Mouse (Mus musculus) liver, embryonic 12.5 days (tissue): ENCODE measurements at regions not wholly inside any gene's neighbourhood (a gene's known extent, or its start where the extent isn't known, plus 50 kb on each side); places are given as distances from the start of the nearest gene placed in this dataset.
"Not testable (repeated sequence)": the region's sequence is repeated elsewhere in the genome, so short reads cannot be mapped to it uniquely, and the experiment has no call there.

Source experiments
- ATAC-seq: fragments of 200-750 bp; cut with Nextera tagmentation; 2 replicates; pipeline ENCODE4 v1.8.0; 2017; ENCODE audit warnings: moderate number of reproducible peaks, mild to moderate bottlenecking, moderate library complexity
- H3K27ac ChIP-seq: fragments of 300-500 bp; sonication (generic); 2 replicates; pipeline ENCODE4 v1.5.1; 2016; ENCODE audit warnings: mild to moderate bottlenecking
- H3K27me3 ChIP-seq: fragments of 300-500 bp; sonication (generic); replicated peaks from 2 replicates; pipeline ENCODE4 v1.6.1; 2016; ENCODE audit warnings: mild to moderate bottlenecking, moderate library complexity
- H3K36me3 ChIP-seq: fragments of 300-500 bp; sonication (generic); 2 replicates; pipeline ENCODE4 v1.6.1; 2016; ENCODE audit warnings: mild to moderate bottlenecking, moderate library complexity
- H3K4me1 ChIP-seq: fragments of 300-500 bp; sonication (generic); 2 replicates; pipeline ENCODE4 v1.6.1; 2016
- H3K4me2 ChIP-seq: fragments of 300-500 bp; sonication (generic); 2 replicates; pipeline ENCODE4 v1.6.1; 2016; ENCODE audit warnings: mild to moderate bottlenecking, moderate library complexity
- H3K4me3 ChIP-seq: fragments of 300-500 bp; sonication (generic); 2 replicates; pipeline ENCODE4 v1.5.1; 2016; ENCODE audit warnings: mild to moderate bottlenecking, moderate library complexity
- H3K9ac ChIP-seq: fragments of 300-500 bp; sonication (generic); 2 replicates; pipeline ENCODE4 v1.6.1; 2016; ENCODE audit warnings: mild to moderate bottlenecking, moderate library complexity
- H3K9me3 ChIP-seq: fragments of 300-500 bp; sonication (generic); replicated peaks from 2 replicates; pipeline ENCODE4 v1.6.1; 2016; ENCODE audit warnings: mild to moderate bottlenecking, moderate library complexity
- WGBS: fragments of 180-500 bp; shearing (Covaris S2); methylation state at CpG from one replicate; pipeline ENCODE4 v1.1.7; 2016; ENCODE audit not compliant: insufficient replicate concordance; 5-methylcytosine and 5-hydroxymethylcytosine counted together

GRCm38 (mm10) chr5:97289401-97290165, 102.6 kb downstream of the Naa11 start:
- Histone ChIP-seq H3K4me3 (no peak overlapping the region), H3K9ac (no peak overlapping the region), H3K27me3 (no peaks in the 10 kb centered on the region), H3K36me3 (no peaks in the 10 kb centered on the region), H3K27ac (no peak overlapping the region), H3K4me1 (no peaks in the 10 kb centered on the region), H3K4me2 (no peak overlapping the region), H3K9me3 (no peaks in the 10 kb centered on the region)
- 64% methylated on average over 8 of the region's 8 CpGs for WGBS
- ATAC-seq: no peak

GRCm38 (mm10) chr5:97279455-97279854, 112.7 kb downstream of the Naa11 start:
- H3K9ac ChIP-seq: no peak overlapping the region

GRCm38 (mm10) chr5:97277795-97278572, 114.2 kb downstream of the Naa11 start:
- 76% methylated on average over 16 of the region's 16 CpGs for WGBS
- H3K9me3 ChIP-seq: no peaks in the 10 kb centered on the region
- H3K4me2 ChIP-seq: no peak overlapping the region
- no peak overlapping the region for H3K4me3 ChIP-seq
- no peaks in the 10 kb centered on the region for H3K27me3 ChIP-seq
- no peaks in the 10 kb centered on the region for H3K4me1 ChIP-seq
- no peak overlapping the region for H3K27ac ChIP-seq
- no peak overlapping the region for H3K9ac ChIP-seq
- no peaks in the 10 kb centered on the region for H3K36me3 ChIP-seq
- ATAC-seq: no peak

More at GRCm38 (mm10) chr5:97279455-97279854, 112.7 kb downstream of the Naa11 start:
- Histone ChIP-seq H3K4me2 (no peak overlapping the region), H3K9me3 (no peaks in the 10 kb centered on the region), H3K27ac (no peak overlapping the region), H3K4me3 (no peak overlapping the region), H3K36me3 (no peaks in the 10 kb centered on the region), H3K27me3 (no peaks in the 10 kb centered on the region), H3K4me1 (no peaks in the 10 kb centered on the region)
- WGBS: 55% methylated on average over 5 of the region's 5 CpGs
- no peak for ATAC-seq

- WGBS: 75% methylated on average over 5 of the region's 5 CpGs
- H3K9me3 ChIP-seq: no peaks in the 10 kb centered on the region
Observed at GRCm38 (mm10) chr5:97276724-97277123, 115.5 kb downstream of the Naa11 start.

GRCm38 (mm10) chr5:97264666-97265065, 127.5 kb downstream of the Naa11 start:
- not testable (repeated sequence) for H3K27me3 ChIP-seq, H3K36me3 ChIP-seq, H3K27ac ChIP-seq, ATAC-seq, H3K9ac ChIP-seq, H3K4me3 ChIP-seq, H3K4me2 ChIP-seq, H3K9me3 ChIP-seq, H3K4me1 ChIP-seq
- 73% methylated on average over 12 of the region's 12 CpGs for WGBS

More at GRCm38 (mm10) chr5:97276724-97277123, 115.5 kb downstream of the Naa11 start:
- Histone ChIP-seq H3K27me3 (no peaks in the 10 kb centered on the region), H3K4me3 (no peak overlapping the region), H3K9ac (no peak overlapping the region), H3K27ac (no peak overlapping the region), H3K36me3 (no peaks in the 10 kb centered on the region), H3K4me1 (no peaks in the 10 kb centered on the region), H3K4me2 (no peak overlapping the region)
- ATAC-seq: no peak

- Histone ChIP-seq H3K27me3 (no peaks in the 10 kb centered on the region), H3K27ac (no peak overlapping the region), H3K9ac (no peak overlapping the region), H3K4me3 (no peak overlapping the region), H3K4me1 (no peaks in the 10 kb centered on the region), H3K36me3 (no peaks in the 10 kb centered on the region), H3K9me3 (no peaks in the 10 kb centered on the region), H3K4me2 (no peak overlapping the region)
- no peak for ATAC-seq
- 40% methylated on average over 1 of the region's 1 CpGs for WGBS
Observed at GRCm38 (mm10) chr5:97257106-97257505, 135.1 kb downstream of the Naa11 start.

- H3K9me3 ChIP-seq: no peaks in the 10 kb centered on the region
- no peaks in the 10 kb centered on the region for H3K4me1 ChIP-seq
- no peaks in the 10 kb centered on the region for H3K36me3 ChIP-seq
- ATAC-seq: no peak
- H3K27me3 ChIP-seq: no peaks in the 10 kb centered on the region
- H3K4me3 ChIP-seq: no peak overlapping the region
- H3K4me2 ChIP-seq: no peak overlapping the region
- no peak overlapping the region for H3K9ac ChIP-seq
- H3K27ac ChIP-seq: no peak overlapping the region
- 62% methylated on average over 7 of the region's 7 CpGs for WGBS
Observed at GRCm38 (mm10) chr5:97256445-97257060, 135.6 kb downstream of the Naa11 start.

- Histone ChIP-seq H3K4me3 (no peak overlapping the region), H3K4me2 (no peak overlapping the region), H3K27ac (no peak overlapping the region), H3K36me3 (no peaks in the 10 kb centered on the region), H3K9ac (no peak overlapping the region), H3K9me3 (no peaks in the 10 kb centered on the region), H3K4me1 (no peaks in the 10 kb centered on the region), H3K27me3 (no peaks in the 10 kb centered on the region)
- ATAC-seq: no peak
- WGBS: 54% methylated on average over 2 of the region's 2 CpGs
Observed at GRCm38 (mm10) chr5:97236930-97237329, 125.5 kb upstream of the Paqr3 start.

- no peaks in the 10 kb centered on the region for H3K27me3 ChIP-seq
- no peak overlapping the region for H3K4me2 ChIP-seq
- no peaks in the 10 kb centered on the region for H3K9me3 ChIP-seq
- no peak overlapping the region for H3K9ac ChIP-seq
- H3K4me1 ChIP-seq: no peaks in the 10 kb centered on the region
- ATAC-seq: no peak
- no peak overlapping the region for H3K27ac ChIP-seq
- H3K36me3 ChIP-seq: no peaks in the 10 kb centered on the region
- 46% methylated on average over 2 of the region's 2 CpGs for WGBS
- no peak overlapping the region for H3K4me3 ChIP-seq
Observed at GRCm38 (mm10) chr5:97226425-97226824, 115.0 kb upstream of the Paqr3 start.

- no peak overlapping the region for H3K4me3 ChIP-seq
- no peaks in the 10 kb centered on the region for H3K4me1 ChIP-seq
- H3K36me3 ChIP-seq: no peaks in the 10 kb centered on the region
- H3K9ac ChIP-seq: no peak overlapping the region
- no peaks in the 10 kb centered on the region for H3K9me3 ChIP-seq
- no peak overlapping the region for H3K4me2 ChIP-seq
- WGBS: 75% methylated on average over 12 of the region's 12 CpGs
- no peaks in the 10 kb centered on the region for H3K27me3 ChIP-seq
- ATAC-seq: no peak
- no peak overlapping the region for H3K27ac ChIP-seq
Observed at GRCm38 (mm10) chr5:97223238-97223857, 112.0 kb upstream of the Paqr3 start.

- Histone ChIP-seq H3K4me2 (no peak overlapping the region), H3K9ac (no peak overlapping the region), H3K9me3 (no peaks in the 10 kb centered on the region), H3K4me3 (no peak overlapping the region), H3K4me1 (no peaks in the 10 kb centered on the region), H3K36me3 (no peaks in the 10 kb centered on the region), H3K27me3 (no peaks in the 10 kb centered on the region), H3K27ac (no peak overlapping the region)
- no peak for ATAC-seq
- 68% methylated on average over 12 of the region's 12 CpGs for WGBS
Observed at GRCm38 (mm10) chr5:97222489-97223237, 111.3 kb upstream of the Paqr3 start.
